In genomic region chr2:143937861-143938260, GRCm38 (mm10) we compare ENCODE assay signal across 25 mouse cellular contexts. TPM values are rescaled to one million over a fixed set of nuclear protein-coding genes. Genes with fewer than 3 reads are reported as not detected.
DNase-seq lines count a peak whose midpoint lies in the region; ATAC-seq and TF ChIP-seq lines count a peak whose summit lies in the region.
"Had no signal": no experiment of that assay in that cellular context is flagged by ENCODE, and none has a peak within 500 bp of the region (broad histone marks: within the 10 kb centered on the region; RNA-seq: fewer than 3 reads in every experiment).

No protein-coding gene starts in this region.

- no peak overlapping the region for H3K4me2 ChIP-seq in forebrain, embryonic 14.5 days (ENCODE audit: low read length)
- H3K4me2 ChIP-seq in hindbrain, embryonic 13.5 days, result no peak overlapping the region
- H3K4me2 ChIP-seq in hindbrain, embryonic 12.5 days (replicated peaks), result no peak overlapping the region
- no peak overlapping the region for H3K4me2 ChIP-seq in kidney, embryonic 15.5 days
- H3K4me2 ChIP-seq in stomach, postnatal 0 days (replicated peaks; ENCODE audit: low read depth), result no peak overlapping the region
- H3K4me2 ChIP-seq: embryonic facial prominence, embryonic 13.5 days; intestine, embryonic 15.5 days; liver, embryonic 12.5 days; midbrain, embryonic 11.5 days had no signal

- H3K4me3 ChIP-seq in forebrain, embryonic 14.5 days (ENCODE audit: low read depth, low read length), result no peak overlapping the region
- H3K4me3 ChIP-seq in forebrain, embryonic 10.5 days, result no peak overlapping the region
- no peak overlapping the region for H3K4me3 ChIP-seq in hindbrain, embryonic 13.5 days
- no peak overlapping the region for H3K4me3 ChIP-seq in hindbrain, embryonic 12.5 days
- H3K4me3 ChIP-seq in kidney, embryonic 15.5 days (replicated peaks), result no peak overlapping the region
- H3K4me3 ChIP-seq in stomach, postnatal 0 days (ENCODE audit: low read depth, low read length), result no peak overlapping the region
- H3K4me3 ChIP-seq: embryonic facial prominence, embryonic 13.5 days; intestine, embryonic 15.5 days; liver, embryonic 12.5 days had no signal

- no peak for DNase-seq in forebrain, embryonic 14.5 days (ENCODE audit: low spot score)
- no peak for DNase-seq in forebrain, embryonic 10.5 days (ENCODE audit: extremely low spot score, low spot score)
- DNase-seq in kidney, postnatal 14 days, result no peak
- peak; percentile 4 for DNase-seq in stomach, postnatal 0 days (ENCODE audit: low spot score)
- DNase-seq: cerebellum, adult 11 months; cerebellum, adult 9-10 months; cerebellum, postnatal 36 days; forebrain, postnatal 0 days; kidney, postnatal 4 days; layer of hippocampus, postnatal 36 days; left cerebral cortex, postnatal 4 days; liver, postnatal 0 days; lung, postnatal 36 days; right cerebral cortex, postnatal 4 days; thymus, adult 2 months; thymus, postnatal 36 days had no signal

- peak; percentile 23; the same call in 1 of the 2 replicates for ATAC-seq in forebrain, embryonic 14.5 days
- ATAC-seq in hindbrain, embryonic 13.5 days (ENCODE audit: low FRiP score), result peak; percentile 18; the same call in 1 of the 2 replicates
- ATAC-seq in hindbrain, embryonic 12.5 days (ENCODE audit: low FRiP score), result no peak
- peak; percentile 78 for ATAC-seq in kidney, embryonic 15.5 days (replicated peaks; ENCODE audit: low FRiP score)
- ATAC-seq in stomach, postnatal 0 days (ENCODE audit: low FRiP score, low TSS enrichment), result no peak
- ATAC-seq: CD4-positive, CD25-positive, alpha-beta regulatory T cell, adult 4 months; forebrain, postnatal 0 days; intestine, embryonic 15.5 days; liver, embryonic 12.5 days; liver, postnatal 0 days; midbrain, embryonic 16.5 days had no signal

- H3K9ac ChIP-seq in forebrain, embryonic 14.5 days (ENCODE audit: low read length), result no peak overlapping the region
- no peak overlapping the region for H3K9ac ChIP-seq in hindbrain, embryonic 13.5 days
- H3K9ac ChIP-seq in hindbrain, embryonic 12.5 days, result no peak overlapping the region
- H3K9ac ChIP-seq in kidney, embryonic 15.5 days, result no peak overlapping the region
- no peak overlapping the region for H3K9ac ChIP-seq in stomach, postnatal 0 days (ENCODE audit: low read length)
- H3K9ac ChIP-seq: embryonic facial prominence, embryonic 13.5 days; forebrain, postnatal 0 days; intestine, embryonic 15.5 days; liver, embryonic 12.5 days; liver, postnatal 0 days had no signal

- H3K9me3 ChIP-seq in forebrain, embryonic 14.5 days (replicated peaks; ENCODE audit: control insufficient read depth, low read length), result no peaks in the 10 kb centered on the region
- no peaks in the 10 kb centered on the region for H3K9me3 ChIP-seq in forebrain, embryonic 10.5 days
- no peaks in the 10 kb centered on the region for H3K9me3 ChIP-seq in hindbrain, embryonic 13.5 days
- H3K9me3 ChIP-seq in hindbrain, embryonic 12.5 days (replicated peaks), result no peaks in the 10 kb centered on the region
- no peaks in the 10 kb centered on the region for H3K9me3 ChIP-seq in kidney, embryonic 15.5 days (replicated peaks)
- no peaks in the 10 kb centered on the region for H3K9me3 ChIP-seq in stomach, postnatal 0 days (ENCODE audit: control insufficient read depth, low read length)
- H3K9me3 ChIP-seq: embryonic facial prominence, embryonic 13.5 days; intestine, embryonic 15.5 days; liver, embryonic 12.5 days had no signal

- H3K27me3 ChIP-seq in forebrain, embryonic 14.5 days (replicated peaks; ENCODE audit: control insufficient read depth, insufficient read depth, low read length), result no peaks in the 10 kb centered on the region
- H3K27me3 ChIP-seq in forebrain, embryonic 10.5 days (ENCODE audit: poor library complexity, severe bottlenecking), result no peaks in the 10 kb centered on the region
- H3K27me3 ChIP-seq in hindbrain, embryonic 13.5 days, result no peaks in the 10 kb centered on the region
- H3K27me3 ChIP-seq in hindbrain, embryonic 12.5 days, result no peaks in the 10 kb centered on the region
- no peaks in the 10 kb centered on the region for H3K27me3 ChIP-seq in kidney, embryonic 15.5 days
- no peaks in the 10 kb centered on the region for H3K27me3 ChIP-seq in stomach, postnatal 0 days (ENCODE audit: control insufficient read depth, insufficient read depth, low read length)
- H3K27me3 ChIP-seq: embryonic facial prominence, embryonic 13.5 days; intestine, embryonic 15.5 days; liver, embryonic 12.5 days had no signal

- no peak for TF ChIP-seq EP300 in stomach, postnatal 0 days (optimal IDR thresholded peaks at IDR 0.05)

- TF ChIP-seq CTCF in stomach, postnatal 0 days (IDR thresholded peaks at IDR 0.05; ENCODE audit: low read depth), result no peak

- H3K36me3 ChIP-seq in forebrain, embryonic 14.5 days (ENCODE audit: control insufficient read depth, insufficient read depth, low read length), result peaks cover 22% of the 10 kb centered on the region
- peaks cover 48% of the 10 kb centered on the region for H3K36me3 ChIP-seq in forebrain, embryonic 10.5 days (replicated peaks)
- peaks cover 39% of the 10 kb centered on the region for H3K36me3 ChIP-seq in hindbrain, embryonic 13.5 days
- H3K36me3 ChIP-seq in hindbrain, embryonic 12.5 days, result peaks cover 30% of the 10 kb centered on the region
- H3K36me3 ChIP-seq in kidney, embryonic 15.5 days, result peaks cover 45% of the 10 kb centered on the region
- H3K36me3 ChIP-seq in stomach, postnatal 0 days (ENCODE audit: control insufficient read depth, insufficient read depth, low read length), result peaks cover 12% of the 10 kb centered on the region

- no peak overlapping the region for H3K27ac ChIP-seq in forebrain, embryonic 14.5 days (ENCODE audit: low read depth, low read length)
- no peak overlapping the region for H3K27ac ChIP-seq in forebrain, embryonic 10.5 days
- no peak overlapping the region for H3K27ac ChIP-seq in hindbrain, embryonic 13.5 days
- no peak overlapping the region for H3K27ac ChIP-seq in hindbrain, embryonic 12.5 days
- H3K27ac ChIP-seq in kidney, embryonic 15.5 days, result no peak overlapping the region
- H3K27ac ChIP-seq in stomach, postnatal 0 days (replicated peaks), result no peak overlapping the region
- H3K27ac ChIP-seq: embryonic facial prominence, embryonic 13.5 days; intestine, embryonic 15.5 days; liver, embryonic 12.5 days had no signal

- H3K4me1 ChIP-seq in forebrain, embryonic 14.5 days (ENCODE audit: control insufficient read depth, insufficient read depth, low read length), result no peaks in the 10 kb centered on the region
- no peaks in the 10 kb centered on the region for H3K4me1 ChIP-seq in forebrain, embryonic 10.5 days
- peaks cover 14% of the 10 kb centered on the region; the same call in 1 of the 2 replicates for H3K4me1 ChIP-seq in hindbrain, embryonic 13.5 days (replicated peaks)
- 0 out of 2 replicates have a peak, but pooled peaks cover 4% of the 10 kb centered on the region for H3K4me1 ChIP-seq in hindbrain, embryonic 12.5 days
- peaks cover 8% of the 10 kb centered on the region; the same call in 1 of the 2 replicates for H3K4me1 ChIP-seq in kidney, embryonic 15.5 days
- H3K4me1 ChIP-seq in stomach, postnatal 0 days (replicated peaks; ENCODE audit: control insufficient read depth, insufficient read depth), result no peaks in the 10 kb centered on the region; the same call in 1 of the 2 replicates
- H3K4me1 ChIP-seq: intestine, embryonic 15.5 days; liver, embryonic 12.5 days had no signal

- WGBS in forebrain, embryonic 14.5 days, result 80% methylated on average over 2 of the region's 2 CpGs
- WGBS in forebrain, embryonic 10.5 days, result 89% methylated on average over 2 of the region's 2 CpGs
- WGBS in hindbrain, embryonic 13.5 days, result 57% methylated on average over 2 of the region's 2 CpGs
- WGBS in hindbrain, embryonic 12.5 days, result 76% methylated on average over 2 of the region's 2 CpGs
- WGBS in kidney, embryonic 15.5 days, result 28% methylated on average over 2 of the region's 2 CpGs
- 53% methylated on average over 2 of the region's 2 CpGs for WGBS in stomach, postnatal 0 days

RNA-seq across cellular contexts. Expression of gene Dstn, which starts 22.7 kb away (rescaled TPM):
- polyA plus RNA-seq in forebrain, embryonic 14.5 days (2014; fragmentation: Nextera tagmentation; extraction: Ambion mirVana), result 532 and 544 TPM in 2 replicates
- polyA plus RNA-seq in forebrain, embryonic 10.5 days (2016; fragmentation: Nextera tagmentation; extraction: Ambion mirVana), result 275 and 290 TPM in 2 replicates
- polyA plus RNA-seq in hindbrain, embryonic 13.5 days (2015; fragmentation: Nextera tagmentation; extraction: Ambion mirVana), result 439 and 440 TPM in 2 replicates
- polyA plus RNA-seq in hindbrain, embryonic 12.5 days (2016; fragmentation: Nextera tagmentation; extraction: Ambion mirVana), result 376 and 396 TPM in 2 replicates
- 387 and 407 TPM in 2 replicates for polyA plus RNA-seq in kidney, embryonic 15.5 days (2015; fragmentation: Nextera tagmentation; extraction: Ambion mirVana)
- 968 and 971 TPM in 2 replicates for polyA plus RNA-seq in stomach, postnatal 0 days (2015; fragmentation: Nextera tagmentation; extraction: Ambion mirVana)

Comparison
In these comparisons a context has a peak if more than half of its experiments do, and no peak if none do; other contexts are left out.
1. ATAC-seq: peak in forebrain, embryonic 14.5 days (single experiment), hindbrain, embryonic 13.5 days (single experiment) and kidney, embryonic 15.5 days (single experiment); none in hindbrain, embryonic 12.5 days (single experiment) and stomach, postnatal 0 days (single experiment).